Mouse (Mus musculus): ENCODE measurements around the gene Mlc1.

Mlc1 gene

GRCm38 (mm10) chr15:88978281-88979137 lies at the start of gene Mlc1:
Gene Mlc1, minus strand, starts transcription at chr15:88979007.
- DNase-seq: no peak

DNA sequence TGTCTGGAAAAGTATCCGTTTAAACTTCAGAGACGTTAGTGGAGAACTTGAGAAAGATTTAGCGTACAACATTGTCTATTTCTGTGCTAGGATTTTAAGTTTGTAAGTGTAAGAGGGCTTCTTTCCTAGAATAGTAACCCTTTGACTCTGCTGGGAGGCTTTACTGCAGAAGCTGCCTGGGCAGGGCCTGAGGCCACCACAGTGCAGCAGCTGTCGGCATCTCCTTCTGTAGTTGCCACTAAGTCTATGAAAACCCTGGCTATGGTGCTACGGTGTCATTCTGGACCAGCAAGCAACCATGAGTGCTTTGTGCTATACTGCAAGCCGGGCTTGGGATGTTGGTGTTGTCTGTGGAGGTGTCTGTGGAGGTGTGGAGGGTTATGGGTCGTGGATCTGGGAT lies 41.7 kb upstream of the Mlc1 start:
- DNase-seq: no peak

- DNase-seq: no peak
Measured at GRCm38 (mm10) chr15:89020085-89020484, 41.3 kb upstream of the Mlc1 start.

DNA sequence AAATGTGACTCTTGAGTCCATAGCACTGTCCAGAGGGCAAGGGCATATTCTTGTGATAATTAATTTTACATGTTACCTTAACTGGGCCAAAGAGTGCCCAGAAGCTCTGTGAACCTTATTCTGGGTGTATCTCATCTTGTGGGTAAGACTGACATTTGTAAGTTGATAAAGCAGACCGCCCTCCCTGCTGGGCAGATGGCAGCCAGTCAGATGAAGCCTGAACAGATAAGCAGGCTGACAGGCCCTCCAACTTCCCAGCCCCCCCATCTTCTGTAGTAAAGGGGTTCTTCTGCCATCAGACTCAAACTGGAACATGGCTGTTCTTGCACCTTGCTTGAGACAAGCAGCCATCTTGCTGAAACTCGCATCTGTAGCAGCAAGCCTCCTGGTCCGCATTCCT lies 37.9 kb upstream of the Mlc1 start:
- no peak for DNase-seq

DNA sequence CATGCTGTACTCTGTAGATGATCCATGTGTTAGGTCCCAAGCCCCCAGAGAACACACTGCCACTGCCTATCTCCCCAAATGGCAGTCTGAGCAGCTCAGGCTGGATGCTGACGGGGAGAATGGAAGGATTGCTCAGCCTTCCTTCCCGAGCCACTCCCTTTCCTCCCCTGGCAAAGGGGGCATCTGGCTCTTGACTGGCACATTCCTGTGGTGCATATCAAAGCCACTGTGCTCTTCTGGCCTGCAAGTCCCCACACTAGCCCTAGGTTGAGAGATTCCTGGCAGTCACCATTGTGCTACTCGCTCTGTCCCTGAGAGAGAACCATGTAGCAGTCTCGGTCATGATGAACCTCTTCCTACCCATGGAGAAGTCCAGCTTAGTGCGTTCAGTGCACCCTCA lies 29.0 kb upstream of the Mlc1 start:
- no peak for DNase-seq

DNA sequence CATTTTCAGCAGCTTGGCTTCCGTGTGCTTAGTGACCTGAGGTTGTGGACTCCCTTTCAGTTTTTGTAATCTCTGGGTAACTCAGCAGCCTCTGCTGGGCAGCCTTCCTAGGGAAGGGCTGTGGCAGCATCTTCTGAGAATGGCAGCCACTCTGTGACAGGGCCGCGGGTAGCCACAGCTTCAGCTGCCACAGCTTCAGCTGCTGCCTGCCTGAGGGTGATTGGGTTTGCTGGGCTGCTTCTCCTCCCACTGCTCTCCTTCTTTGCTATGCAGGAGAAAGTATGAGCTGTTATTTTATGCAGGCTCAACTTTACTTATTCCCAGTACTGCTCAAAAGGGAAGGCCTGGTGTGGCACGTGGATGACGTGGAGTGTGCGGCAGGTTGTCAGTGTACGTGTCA lies 28.2 kb upstream of the Mlc1 start:
- no peak for DNase-seq

DNA sequence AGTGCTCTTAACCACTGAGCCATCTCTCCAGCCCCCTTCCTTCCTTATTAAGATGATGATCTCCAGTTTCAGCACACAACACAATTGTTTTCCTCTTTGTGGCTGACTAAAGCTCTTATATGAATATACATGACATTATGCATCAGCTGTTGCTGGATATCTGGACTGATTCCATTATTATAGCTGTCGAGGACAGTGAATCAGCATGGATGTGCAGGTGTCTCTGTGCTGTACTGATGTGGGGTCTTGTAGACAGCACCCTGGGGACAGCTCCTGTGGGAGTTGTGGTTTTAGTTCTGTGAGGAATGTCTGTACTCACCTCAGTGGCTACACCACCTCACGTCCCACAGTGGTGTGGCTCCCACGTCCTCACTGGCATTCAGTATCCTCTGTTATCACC lies 22.4 kb upstream of the Mlc1 start:
- no peak for DNase-seq

DNA sequence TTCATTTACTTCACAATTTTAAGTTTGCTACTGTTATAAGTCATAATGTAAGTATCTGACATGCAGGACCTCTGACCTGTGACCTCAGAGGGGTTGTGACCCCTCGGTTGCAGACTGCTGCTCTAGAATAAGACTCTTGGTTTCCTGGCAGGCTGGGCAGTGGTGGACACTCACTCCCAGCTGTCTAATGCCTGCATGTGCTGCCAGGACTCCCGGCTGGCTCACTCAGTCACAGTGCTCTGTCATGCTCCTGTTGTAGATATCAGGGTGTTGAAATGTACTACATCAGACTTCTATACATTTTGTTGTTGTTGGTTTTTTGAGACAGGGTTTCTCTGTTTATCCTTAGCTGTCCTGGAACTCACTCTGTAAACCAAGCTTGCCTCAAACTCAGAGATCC lies 21.6 kb upstream of the Mlc1 start:
- DNase-seq: no peak

DNA sequence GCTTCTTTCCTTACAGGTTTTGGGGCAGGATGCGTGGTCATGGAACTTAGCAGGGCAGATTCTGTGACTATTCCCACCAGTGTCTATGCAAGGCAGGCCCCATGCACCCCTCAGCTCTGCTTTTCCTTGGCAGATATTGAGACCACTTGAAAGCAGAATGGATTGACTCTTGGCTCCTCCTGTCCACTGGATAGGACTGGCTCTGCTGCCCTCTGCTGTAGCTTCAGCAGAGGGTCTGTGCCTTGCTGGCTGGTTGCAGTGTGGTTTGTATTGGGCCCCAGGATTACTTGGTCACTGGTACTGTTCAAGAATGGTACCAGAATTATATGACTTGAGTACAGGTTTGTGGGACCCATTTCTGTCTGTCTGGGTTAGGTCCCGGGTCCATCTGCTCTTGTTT lies 20.3 kb upstream of the Mlc1 start:
- no peak for DNase-seq

DNA sequence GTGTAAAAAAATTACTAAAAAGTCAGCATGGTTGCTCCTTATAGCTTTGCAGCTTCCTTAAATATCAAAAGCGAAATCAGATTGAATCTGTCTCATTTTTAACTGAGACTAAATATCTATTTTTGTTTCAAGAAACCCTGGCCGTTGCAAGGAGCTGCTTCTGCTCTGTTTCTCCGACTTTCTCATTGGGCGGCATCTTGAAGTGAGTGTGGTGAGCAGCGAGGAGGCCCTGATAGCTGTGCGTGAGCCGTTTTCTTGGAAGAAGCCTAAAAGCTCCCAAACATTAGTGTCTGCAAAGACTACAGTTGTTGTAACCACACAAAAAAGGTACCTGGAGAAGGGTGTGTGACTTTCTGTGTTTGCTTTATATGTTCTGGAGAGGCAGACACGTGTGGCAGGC lies 19.8 kb upstream of the Mlc1 start:
- DNase-seq: no peak

GRCm38 (mm10) chr15:88989236-88989635 lies 10.4 kb upstream of the Mlc1 start:
- no peak for DNase-seq

- no peak for DNase-seq
Measured at GRCm38 (mm10) chr15:88982534-88983079, 3.8 kb upstream of the Mlc1 start, which contains the start of gene Mov10l1. Gene Mov10l1, plus strand, starts transcription at chr15:88982909.

GRCm38 (mm10) chr15:88979138-88979446 lies 285 bp upstream of the Mlc1 start:
- no peak for DNase-seq

DNA sequence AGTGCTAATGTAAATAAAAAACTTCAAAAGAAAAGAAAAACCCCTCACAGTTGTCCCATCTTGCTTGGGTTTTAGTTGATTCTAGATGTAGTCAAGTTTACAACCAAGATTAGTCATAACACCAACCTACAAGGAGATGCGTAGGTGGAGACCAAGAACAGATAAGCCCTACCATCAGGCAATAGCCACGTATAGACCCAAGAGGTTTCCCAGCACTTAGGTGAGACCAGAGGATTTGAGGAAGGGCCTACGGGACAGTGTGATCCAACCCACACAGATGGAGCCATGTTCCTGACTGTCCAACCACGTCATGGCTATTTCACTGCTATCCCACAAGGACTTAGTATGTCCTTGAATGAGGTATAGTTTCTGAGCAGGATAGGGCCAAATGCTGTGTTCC lies 6.5 kb downstream of the Mlc1 start:
- DNase-seq: no peak

GRCm38 (mm10) chr15:88964070-88964578 lies 14.7 kb downstream of the Mlc1 start:
- DNase-seq: no peak

DNA sequence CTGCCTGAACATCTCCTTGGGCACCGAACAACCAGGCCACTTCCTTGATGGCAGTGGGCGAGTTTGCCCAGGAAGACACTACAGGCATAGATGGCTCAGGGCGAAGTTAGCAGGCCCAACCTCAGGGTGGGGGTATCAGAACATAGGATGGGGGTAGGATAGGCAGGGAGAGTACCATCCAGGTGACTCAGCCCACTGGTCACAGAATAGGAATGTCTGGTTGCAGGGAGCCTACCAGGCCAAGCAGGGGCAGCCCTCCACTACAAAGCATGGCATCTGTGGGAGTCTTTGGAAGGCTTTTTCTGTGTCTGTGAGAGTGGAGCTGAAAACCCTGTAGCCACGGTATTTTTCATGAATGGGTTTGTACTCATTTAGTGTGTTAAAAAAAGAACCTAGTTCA lies 21.3 kb downstream of the Mlc1 start:
- no peak for DNase-seq

DNA sequence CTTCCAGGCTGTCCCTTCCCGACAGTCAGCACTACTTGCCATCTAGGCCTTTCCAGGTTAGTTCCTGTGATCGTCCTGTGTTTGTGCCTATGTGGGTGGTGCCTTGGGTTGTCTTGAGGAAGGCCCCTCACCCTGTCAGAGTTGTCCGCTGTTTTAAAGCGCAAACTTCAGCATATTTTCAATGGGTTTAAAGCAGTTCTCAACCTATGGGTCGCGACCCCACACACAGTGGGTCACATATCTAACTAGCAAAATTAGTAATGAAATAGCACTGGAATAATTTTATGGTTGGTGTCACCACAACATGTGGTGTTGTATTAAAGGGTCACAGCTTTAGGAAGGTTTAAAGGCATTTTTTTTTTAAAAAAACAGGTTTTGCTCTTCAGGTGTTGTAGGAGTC lies 23.5 kb downstream of the Mlc1 start:
- no peak for DNase-seq

GRCm38 (mm10) chr15:88954368-88955072 lies 24.3 kb downstream of the Mlc1 start, which contains the start of gene Ttll8:
Gene Ttll8, minus strand, starts transcription at chr15:88954418.
- peak; percentile 17 for DNase-seq

DNA sequence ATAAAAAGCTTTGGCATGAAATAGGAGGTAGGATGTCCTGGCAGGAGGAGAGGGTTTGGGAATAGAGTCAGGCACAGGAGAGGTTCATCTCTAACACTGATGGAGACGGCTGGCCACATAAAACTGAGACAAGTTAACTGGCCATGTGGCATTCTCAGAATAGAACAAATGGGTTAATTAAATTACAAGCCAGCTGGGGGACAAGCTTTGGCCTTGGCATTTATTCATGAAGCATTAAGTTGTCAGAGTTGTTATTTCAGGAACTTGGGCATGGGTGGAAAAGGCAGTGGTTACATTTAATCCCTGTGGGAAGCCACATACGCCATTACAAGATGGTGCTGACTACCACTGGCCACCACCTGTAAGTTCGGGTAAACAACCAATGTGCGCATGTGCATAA lies 27.6 kb downstream of the Mlc1 start:
- no peak for DNase-seq

- DNase-seq: no peak
Measured at GRCm38 (mm10) chr15:88946851-88947250, 32.0 kb downstream of the Mlc1 start.

- no peak for DNase-seq
Measured at GRCm38 (mm10) chr15:88943896-88944551, 34.8 kb downstream of the Mlc1 start.

- no peak for DNase-seq
Measured at GRCm38 (mm10) chr15:88942783-88943182, 36.0 kb downstream of the Mlc1 start.

- DNase-seq: no peak
Measured at GRCm38 (mm10) chr15:88937291-88937650, 41.5 kb downstream of the Mlc1 start.
